Mouse (Mus musculus): ENCODE data around the gene Hcfc2.

GRCm38 (mm10) chr10:82681639-82682038 lies 14.3 kb upstream of the Hcfc2 start:
- no peak for TF ChIP-seq CTCF (IDR thresholded peaks at IDR 0.05; ENCODE audit: low read depth, low read length)
- no peak for TF ChIP-seq POLR2A (IDR thresholded peaks at IDR 0.05; ENCODE audit: borderline replicate concordance, low read depth, low read length)
